Mouse (Mus musculus): ENCODE results near the gene Ap1g2.

The Ap1g2 gene

DNA sequence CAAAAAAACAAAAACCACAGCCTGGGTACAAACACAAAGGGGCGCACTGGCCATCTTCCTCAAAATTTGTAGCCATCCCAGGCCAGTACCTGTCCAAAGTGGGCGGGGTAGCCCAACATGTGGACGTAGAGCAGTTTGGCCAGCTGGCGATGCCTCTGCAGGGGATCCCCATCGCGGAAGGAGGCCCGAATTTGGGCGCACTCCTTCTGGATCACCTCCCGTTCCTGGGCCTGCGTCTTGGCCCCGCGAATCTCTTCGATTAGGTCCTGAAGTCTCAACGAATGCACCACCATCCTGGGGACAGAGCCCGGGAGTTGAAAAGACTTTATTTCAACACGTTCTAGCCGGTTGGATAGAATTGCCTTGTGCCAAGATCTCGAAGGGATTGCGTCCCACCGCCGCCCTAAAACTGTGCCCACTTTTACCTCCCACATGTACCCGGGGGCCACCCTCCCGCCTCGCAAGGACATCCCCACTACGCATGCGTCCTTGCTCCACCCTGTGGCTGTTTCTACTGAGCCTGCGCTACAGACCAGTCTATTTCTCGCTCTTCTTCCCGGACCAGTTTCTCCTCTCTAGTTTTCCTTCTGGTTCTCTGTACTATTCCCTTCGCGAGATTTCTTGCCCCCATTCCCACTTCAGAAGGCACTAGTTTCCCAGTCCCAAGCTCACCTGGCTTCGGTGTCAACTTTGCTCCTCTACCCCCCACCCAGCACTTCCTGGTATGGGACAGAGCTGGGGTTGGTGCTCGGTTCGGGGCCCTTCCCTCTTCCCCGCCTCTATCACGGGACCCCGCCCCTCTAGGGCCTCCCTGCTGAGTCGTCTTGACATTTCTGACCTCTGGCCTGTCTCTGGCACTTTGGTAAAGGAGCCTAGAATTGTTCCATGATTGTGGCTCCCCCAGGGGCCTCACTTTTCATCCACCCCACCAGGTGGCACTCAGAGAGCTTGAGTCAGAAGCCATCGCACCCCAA lies at the start of gene Ap1g2:
Ap1g2 (minus strand) TSS at position 758 of the 974 bp plus-strand sequence.
- peak; percentile 71 for DNase-seq (ENCODE audit: low read depth, low spot score)

DNA sequence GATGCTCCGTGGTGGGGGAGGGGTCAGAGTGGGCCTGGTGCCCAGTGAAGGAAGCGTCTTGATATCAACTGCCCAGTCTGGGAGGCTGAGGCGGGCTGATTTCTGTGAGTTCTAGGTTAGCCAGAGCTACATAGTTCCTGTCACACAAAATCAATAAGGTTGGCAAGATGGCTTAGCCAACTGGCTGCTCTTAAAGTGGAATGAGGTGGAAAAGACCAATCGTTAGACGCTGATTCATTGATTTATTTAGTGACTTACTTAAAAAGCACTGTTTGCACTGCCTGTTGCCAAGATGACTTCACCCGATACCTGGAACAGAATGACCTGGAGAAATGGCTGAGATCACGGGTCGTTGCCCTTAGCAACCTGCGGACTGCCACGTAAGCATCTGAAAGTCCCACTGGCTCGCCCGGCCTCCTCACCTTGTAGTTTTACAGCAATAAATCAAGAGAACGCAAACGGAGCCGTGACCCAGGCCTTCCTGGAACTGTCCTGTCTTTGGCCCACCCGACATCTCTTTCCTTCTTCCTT lies 46.6 kb upstream of the Ap1g2 start:
- DNase-seq (ENCODE audit: low read depth, low spot score), result no peak

DNA sequence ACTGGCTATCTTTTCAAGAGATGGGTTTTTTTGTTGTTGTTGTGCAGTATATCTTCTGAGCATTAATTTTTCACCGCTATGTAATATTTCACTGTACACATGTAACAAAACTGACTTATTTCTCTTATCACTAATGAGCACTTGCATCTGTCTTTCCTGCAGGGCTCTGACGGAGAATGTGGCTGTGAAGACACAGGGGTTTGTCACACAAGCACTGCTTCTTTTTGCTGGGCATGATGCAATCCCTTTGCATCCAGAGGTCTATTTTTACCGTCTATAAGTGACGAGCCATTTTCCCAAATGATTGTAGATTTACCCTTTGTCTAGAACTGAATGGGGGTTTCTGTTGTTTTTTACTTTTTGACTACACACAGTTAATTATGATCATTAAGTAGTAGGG lies 45.8 kb upstream of the Ap1g2 start:
- DNase-seq (ENCODE audit: low read depth, low spot score), result no peak

DNA sequence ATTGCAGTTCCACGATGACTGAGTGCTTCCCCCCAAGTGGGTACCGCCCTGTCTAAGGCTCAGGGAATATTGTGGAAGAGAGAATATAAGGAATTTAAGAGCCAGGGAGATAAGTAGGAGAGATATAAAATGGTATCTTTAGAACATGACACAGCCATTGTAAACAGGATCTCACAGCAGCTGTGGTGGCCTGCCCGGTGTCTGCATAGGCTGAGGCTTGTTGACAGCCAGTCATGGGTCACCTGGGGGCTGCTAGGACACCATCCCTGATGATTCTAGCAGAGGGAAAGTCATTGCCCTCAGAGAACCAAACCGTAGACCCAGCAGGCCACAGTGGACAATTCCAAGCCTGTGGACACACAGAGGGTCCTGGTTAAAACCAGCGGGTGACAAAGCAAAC lies 44.6 kb upstream of the Ap1g2 start:
- no peak for DNase-seq (ENCODE audit: low read depth, low spot score)

DNA sequence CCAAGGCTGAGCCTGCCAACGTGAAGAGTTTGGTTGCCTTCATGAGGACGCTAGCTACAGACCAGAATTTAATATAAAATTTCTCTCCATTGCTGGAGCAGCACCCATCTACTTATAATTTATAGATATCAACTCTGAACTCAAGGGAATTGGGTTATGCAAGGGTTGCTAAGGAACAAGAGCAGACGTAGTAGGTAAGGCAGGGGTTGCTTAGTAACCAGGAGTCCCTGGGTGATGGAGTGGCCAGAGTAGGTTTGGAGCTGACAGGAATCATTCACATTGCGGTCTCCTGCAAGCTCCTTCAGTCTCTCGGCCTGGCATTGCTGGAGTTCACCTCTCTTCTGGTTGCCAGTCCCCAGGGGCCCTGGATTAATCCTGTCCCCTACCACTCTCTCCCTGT lies 42.6 kb upstream of the Ap1g2 start:
- no peak for DNase-seq (ENCODE audit: low read depth, low spot score)

DNA sequence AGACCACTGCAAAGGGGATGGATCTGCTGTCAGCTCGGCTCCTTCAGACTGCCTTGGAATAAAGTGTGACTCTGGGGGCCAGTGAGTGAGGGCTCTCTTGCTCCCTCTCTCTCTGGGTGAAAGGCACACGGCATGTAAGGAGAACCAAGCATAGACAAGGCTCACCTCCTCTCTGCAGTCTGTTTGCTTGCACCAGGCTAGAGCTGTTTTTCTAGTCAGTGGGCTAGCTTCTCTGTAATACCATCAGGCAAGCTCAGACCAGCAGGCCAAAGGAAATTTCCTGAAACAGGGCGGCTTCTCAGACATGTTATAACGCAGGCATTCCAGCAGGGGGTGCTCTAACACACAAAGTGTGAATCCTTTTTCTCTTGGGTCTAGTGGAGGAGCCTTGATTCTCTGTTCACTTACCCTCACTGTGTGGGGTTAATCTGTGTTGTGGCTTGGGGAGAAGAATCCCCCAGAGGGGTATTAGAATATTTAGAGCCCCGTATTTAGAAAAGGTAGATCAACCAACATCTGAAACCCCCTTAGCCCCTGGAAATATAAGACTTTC lies 42.0 kb upstream of the Ap1g2 start:
- DNase-seq (ENCODE audit: low read depth, low spot score), result peak; percentile 65

DNA sequence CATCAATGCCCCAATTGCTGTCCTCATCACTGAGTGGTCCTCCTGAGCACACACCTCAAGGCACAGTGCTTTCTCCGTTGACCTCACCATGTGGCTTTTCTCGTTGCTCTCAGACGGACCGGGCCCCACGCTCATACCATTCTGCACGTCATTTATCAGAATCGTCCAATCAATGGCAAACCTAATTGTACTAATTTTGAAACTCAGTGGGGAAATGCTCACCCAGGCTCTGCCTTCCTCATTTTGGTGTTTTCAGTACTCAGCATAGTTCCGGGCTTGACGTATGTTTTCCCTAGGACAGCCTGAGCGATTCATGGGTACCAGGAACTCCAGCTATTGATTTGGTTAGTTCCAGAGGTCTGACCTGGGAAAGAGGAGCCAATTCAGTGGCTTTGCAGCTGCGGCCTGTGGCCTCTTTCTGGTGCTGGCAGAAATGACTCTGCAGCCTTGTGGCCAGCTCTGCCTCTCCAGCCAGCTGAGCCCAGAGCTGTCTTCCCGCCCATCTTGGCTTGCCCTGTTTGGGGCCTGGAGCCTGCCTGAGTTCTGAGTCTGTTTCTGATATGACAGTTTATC lies 40.5 kb upstream of the Ap1g2 start:
- no peak for DNase-seq (ENCODE audit: low read depth, low spot score)

DNA sequence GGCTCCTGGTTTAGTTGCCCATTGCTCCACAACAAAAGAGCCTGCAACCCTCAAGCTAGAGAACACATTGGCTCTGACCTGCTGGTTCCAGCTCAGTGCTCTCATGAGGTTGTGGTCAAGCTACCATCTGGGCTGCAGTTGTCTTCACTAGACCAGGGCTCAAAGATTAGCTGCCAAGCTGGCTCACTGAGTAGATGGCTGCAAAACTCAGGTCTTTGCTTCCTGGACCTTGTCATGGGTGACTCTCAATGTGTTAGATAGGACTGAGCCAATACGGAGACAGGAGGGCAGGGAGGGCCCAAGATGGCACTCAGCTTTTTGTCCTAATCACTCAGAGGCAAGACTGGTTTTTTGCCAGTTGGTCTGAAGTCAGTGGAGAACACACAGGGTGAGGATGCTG lies 39.9 kb upstream of the Ap1g2 start:
- DNase-seq (ENCODE audit: low read depth, low spot score), result no peak

DNA sequence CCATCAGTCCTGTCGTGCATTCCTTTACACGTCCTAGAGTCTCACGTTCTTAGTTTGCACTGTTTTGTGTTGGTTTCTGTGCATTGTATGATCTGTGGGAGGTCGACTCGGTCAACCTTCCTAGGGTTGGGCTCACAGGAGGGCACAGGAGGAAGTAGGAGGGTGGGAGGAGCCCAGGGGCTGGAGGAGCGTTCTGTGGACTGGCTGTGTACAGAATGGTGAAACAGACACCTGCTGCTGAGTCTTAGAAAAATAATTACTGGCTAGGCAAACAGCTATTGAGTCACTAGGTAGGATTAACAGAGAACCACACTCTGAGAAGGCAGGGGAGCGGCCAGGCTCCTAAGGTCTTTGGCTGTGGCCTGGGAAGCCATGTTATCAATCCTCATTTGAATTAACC lies 32.9 kb upstream of the Ap1g2 start:
- DNase-seq (ENCODE audit: low read depth, low spot score), result no peak

DNA sequence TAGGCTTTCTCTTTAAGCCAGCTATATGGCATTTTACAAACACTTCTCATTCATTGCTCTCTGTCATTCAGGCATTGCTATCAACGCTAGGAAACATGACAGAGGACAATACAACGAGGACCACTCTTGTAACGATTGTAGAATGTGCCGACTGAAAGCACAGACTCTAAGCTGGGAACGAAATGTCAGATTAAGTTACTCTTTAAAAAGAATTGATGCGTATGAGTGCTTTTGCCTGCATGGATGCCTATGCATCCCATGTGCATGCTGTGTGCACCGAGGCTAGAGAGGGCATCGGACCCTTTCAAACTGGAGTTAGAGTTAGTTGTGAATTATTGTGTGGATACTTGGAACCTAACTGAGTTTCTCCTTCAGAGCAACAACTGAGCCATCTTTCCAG lies 29.3 kb upstream of the Ap1g2 start:
- no peak for DNase-seq (ENCODE audit: low read depth, low spot score)

DNA sequence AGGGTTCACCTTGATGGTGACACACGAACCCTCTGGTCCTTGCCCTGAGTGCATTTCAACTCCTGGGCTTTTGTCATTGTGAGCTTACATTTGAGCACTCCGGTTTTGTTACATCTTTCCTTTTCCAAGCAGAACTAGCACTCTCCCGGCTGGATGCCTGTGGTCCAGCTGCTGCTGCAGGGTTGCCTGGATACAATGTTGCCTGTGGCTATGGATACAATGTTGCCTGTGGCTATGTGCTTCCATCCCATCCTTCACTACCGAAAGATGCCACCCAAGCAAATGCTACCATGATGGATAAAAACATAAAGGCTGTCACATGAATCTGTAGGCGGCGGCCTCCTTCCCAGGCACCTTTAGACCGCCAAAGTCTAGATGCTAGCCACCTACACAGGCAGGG lies 20.1 kb upstream of the Ap1g2 start:
- no peak for DNase-seq (ENCODE audit: low read depth, low spot score)

DNA sequence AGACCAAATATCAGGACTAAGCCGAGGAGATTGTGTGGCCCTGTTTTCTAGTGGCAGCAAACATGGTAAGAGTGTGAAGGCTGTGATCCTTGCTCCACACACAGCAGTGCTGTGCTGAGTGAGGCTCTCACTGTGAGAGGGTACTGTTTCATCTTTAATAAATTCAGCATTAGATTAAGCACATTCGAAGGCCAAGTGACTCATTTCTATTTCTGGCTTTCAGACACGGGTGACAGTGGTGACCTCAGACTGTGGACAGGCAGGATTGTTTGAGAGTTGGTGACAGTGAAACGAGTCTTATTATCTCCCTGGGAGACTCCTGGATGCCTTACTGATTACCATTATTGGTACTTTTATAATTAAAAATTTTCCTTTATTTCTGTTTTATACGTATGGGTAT lies 19.3 kb upstream of the Ap1g2 start:
- no peak for DNase-seq (ENCODE audit: low read depth, low spot score)

DNA sequence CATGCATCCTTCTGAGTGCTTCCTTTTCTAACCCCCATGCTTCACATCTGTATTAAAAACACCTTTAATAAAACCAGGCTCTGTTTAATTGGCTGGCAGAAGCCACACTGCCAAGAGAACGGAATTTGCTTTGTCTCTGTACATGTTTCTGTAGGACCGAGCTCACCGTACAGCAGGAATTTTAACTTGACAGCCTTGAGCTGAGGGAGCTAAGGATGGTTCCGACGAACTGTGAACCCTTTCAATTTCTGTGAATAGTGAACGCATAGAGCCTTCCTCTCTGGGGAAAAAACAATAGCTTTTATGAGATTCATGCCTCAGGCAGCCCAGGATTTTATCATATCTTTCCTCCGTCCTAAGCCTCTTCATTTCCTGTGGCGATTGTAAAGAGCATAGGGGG lies 16.0 kb upstream of the Ap1g2 start:
- no peak for DNase-seq (ENCODE audit: low read depth, low spot score)

DNA sequence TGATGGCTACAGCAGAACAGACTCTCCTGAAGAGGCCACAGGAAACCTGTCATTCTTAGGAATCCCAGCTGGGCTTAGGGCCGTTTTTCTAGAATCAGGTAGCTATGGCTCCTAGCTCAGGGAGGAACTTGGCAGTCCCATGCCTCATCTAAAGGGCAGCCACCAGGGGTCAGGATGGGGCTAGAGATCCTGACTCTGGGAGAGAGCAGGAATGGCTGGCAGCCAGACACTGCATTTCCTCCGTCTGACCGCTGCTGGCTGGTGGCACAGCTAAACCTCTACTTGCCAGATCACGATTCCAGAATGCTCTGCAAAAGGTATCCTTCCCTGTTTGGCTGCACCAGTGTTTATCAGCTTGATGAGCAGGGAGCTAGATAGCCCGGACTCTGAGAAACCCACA lies 15.6 kb upstream of the Ap1g2 start:
- peak; percentile 85 for DNase-seq (ENCODE audit: low read depth, low spot score)

DNA sequence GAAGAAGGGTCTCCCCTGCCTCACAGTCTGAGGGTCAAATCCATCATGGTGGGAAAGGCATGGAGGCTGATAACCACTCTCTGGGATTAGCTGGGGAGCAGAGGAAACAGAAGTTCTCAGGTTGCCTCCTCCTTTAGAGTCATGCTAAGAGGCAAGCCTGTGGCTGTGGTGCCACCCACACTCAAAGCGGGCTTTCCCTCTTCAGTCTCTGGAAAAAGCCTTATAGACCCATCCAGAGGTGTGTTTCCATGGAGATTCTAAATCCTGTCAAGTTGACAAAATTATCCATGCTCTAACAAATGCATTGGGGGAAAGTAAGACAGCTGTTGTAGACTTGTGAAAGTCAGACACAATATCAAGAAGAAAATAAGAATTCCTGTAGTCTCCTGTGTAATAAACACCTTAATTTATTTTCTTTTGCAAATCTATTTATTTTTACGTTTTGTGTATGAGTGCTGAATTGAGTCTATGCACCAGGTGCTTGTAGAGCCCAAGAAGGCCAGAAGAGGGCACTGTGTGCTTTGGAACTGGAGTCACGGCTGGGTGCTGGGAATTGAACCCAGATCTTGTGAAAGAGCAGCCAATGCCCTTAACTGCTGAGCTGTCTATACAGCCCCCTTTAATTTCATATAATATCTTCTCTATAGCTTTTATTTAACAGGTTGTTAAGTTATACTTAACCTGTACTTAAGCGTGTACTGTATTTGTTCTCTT lies 13.2 kb upstream of the Ap1g2 start:
- no peak for DNase-seq (ENCODE audit: low read depth, low spot score)

DNA sequence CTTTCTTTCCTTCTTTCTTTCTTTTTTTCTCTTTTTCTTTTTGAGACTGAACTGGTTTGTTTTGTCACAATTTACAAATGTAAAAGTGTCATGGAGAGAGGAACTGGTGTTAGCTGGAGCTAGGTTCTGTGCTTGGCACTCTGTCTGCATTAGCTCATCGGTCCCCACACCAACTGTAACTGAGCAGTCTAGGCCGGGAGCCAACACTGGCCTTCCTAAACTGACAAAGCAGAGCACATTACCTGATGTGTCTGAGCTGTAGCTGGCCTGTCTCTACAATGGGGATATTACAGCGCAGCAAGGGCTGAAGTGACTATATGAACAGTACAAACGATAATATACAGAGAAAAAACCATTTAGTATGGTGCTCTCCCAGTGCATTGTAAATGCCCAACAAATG lies 12.5 kb upstream of the Ap1g2 start:
- DNase-seq (ENCODE audit: low read depth, low spot score), result no peak

DNA sequence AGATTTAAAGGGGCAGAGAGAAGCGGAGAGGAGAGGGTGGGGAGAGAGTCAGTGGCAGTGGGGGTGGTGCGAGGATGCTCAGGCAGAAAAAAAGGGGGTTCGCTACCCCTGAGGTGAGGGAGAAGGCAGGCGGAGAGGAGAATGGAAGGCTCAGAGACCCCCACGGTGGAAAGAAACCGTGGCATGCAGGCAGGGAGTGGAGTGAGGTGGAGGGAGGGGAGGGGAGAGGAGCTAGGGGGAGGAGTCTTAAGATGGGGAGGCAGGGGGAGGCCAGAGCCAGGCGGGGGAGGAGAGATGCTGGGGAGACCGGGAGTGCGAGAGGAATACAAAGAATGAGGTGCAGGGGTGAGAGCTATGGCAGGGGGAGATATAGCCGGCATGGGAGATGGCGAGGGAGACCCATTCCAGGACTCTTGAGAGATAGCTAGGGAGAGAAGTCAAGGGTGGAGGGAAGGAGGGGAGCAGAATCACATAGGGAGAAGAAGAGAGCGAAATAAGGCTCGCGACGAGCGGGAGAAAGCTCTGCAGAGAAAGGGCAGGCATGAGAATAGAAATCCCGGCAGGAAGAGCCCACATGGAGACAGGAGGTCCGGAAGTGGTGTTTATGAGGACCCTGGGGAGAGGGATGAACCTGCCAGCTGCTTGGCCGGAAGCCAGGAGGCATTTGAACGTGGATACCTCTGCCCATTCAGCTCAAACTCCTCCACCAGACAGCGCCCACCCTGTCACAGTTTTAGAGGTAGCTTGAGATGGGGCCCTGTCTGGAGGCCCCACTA lies 10.2 kb upstream of the Ap1g2 start, which contains the start of gene Jph4:
Jph4 (minus strand) TSS at position 511 of the 776 bp plus-strand sequence.
- no peak for DNase-seq (ENCODE audit: low read depth, low spot score)

DNA sequence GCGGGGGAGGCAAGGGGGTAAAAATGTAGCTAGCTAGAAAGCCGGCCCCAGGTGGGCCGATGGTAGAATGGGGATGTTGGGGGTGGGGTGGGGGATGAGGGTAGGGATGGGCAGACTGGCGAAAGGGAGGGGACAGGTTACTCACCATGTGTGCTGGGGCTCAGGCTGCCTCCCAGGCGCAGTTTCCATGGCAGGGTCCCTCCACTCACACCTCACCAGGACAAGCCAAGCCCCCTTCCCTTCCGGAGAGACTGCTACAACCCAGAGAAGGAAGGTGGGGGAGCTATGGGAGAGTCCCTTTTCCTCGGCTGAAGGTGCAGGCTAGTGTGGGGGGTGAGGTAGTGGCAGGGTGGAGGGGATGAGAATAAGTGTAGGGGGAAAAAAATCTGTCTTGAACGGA lies 9.5 kb upstream of the Ap1g2 start:
- no peak for DNase-seq (ENCODE audit: low read depth, low spot score)

DNA sequence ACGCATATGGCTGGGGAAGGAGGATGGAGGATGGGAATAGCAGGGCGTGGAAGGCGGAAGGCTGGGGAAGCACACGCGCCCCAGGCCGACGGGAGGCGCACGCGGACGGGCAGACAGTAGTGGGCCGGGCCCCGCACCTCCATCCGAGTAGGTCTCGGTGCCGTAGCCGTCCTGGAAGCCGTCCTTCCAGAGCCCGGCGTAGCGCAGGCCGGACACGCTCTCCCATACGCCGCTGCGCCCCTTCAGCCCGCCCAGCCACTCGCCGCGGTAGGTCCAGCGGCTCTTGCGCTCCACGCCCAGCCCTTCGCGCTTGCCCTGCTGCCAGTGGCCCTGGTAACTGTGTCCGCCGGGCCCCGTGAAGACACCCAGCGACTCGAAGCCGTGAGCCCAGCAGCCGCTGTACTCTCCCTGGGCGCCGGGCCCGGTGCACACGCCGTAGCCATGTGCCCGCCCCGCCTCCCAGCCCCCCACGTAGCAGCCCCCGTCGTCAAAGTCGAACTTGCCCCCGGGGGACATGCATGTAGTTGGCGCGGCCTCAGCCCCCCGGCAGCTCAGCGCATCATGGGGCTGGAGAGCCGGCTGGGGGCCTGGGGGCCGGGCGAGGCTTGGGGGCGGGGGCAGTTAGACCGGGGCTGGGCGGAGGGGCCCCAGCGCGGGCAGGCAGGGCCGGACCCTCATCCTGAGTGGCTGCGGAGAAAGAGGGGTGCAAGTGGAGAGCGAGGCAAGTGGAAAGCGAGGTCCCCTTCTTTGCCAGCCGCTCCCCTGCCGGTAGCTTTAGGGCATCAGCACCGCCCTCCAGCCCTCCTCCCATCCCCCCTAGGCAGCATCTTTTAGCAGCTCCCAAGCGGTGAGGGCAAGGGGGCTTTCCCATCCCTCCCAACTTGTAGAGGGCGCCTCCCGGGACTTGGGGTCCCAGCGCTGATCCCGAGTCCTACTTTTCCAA lies 8.6 kb upstream of the Ap1g2 start:
- no peak for DNase-seq (ENCODE audit: low read depth, low spot score)
